Mouse (Mus musculus): Measurements from ENCODE around the gene Gm6309.
"Not testable (repeated sequence)": the region's sequence is repeated elsewhere in the genome, so short reads cannot be mapped to it uniquely, and the experiment has no call there.

Gm6309 gene

GRCm38 (mm10) chr5:146170621-146171020 lies at the start of gene Gm6309:
Gene Gm6309 (minus strand): TSS chr5:146170721.
- DNase-seq (ENCODE audit: low spot score) = not testable (repeated sequence)

- no peak for DNase-seq (ENCODE audit: low spot score)
Observed at GRCm38 (mm10) chr5:146205537-146205936, 35.0 kb upstream of the Gm6309 start.

- no peak for DNase-seq (ENCODE audit: low spot score)
Observed at GRCm38 (mm10) chr5:146203921-146204320, 33.4 kb upstream of the Gm6309 start.

GRCm38 (mm10) chr5:146200580-146200979 lies 30.1 kb upstream of the Gm6309 start:
- DNase-seq (ENCODE audit: low spot score) = no peak

GRCm38 (mm10) chr5:146199540-146199939 lies 29.0 kb upstream of the Gm6309 start:
- DNase-seq (ENCODE audit: low spot score) = no peak

- no peak for DNase-seq (ENCODE audit: low spot score)
Observed at GRCm38 (mm10) chr5:146199073-146199472, 28.6 kb upstream of the Gm6309 start.

GRCm38 (mm10) chr5:146193360-146193759 lies 22.8 kb upstream of the Gm6309 start:
- DNase-seq (ENCODE audit: low spot score) = no peak

GRCm38 (mm10) chr5:146190501-146191269 lies 20.2 kb upstream of the Gm6309 start:
- DNase-seq (ENCODE audit: low spot score) = no peak

GRCm38 (mm10) chr5:146190093-146190492 lies 19.6 kb upstream of the Gm6309 start:
- DNase-seq (ENCODE audit: low spot score) = no peak

- DNase-seq (ENCODE audit: low spot score) = no peak
Observed at GRCm38 (mm10) chr5:146188712-146189111, 18.2 kb upstream of the Gm6309 start.

GRCm38 (mm10) chr5:146188144-146188543 lies 17.6 kb upstream of the Gm6309 start:
- no peak for DNase-seq (ENCODE audit: low spot score)

GRCm38 (mm10) chr5:146187441-146187840 lies 16.9 kb upstream of the Gm6309 start:
- DNase-seq (ENCODE audit: low spot score) = peak; percentile 69

GRCm38 (mm10) chr5:146185204-146185603 lies 14.7 kb upstream of the Gm6309 start, which contains the start of gene 1700001J03Rik:
Gene 1700001J03Rik (minus strand): TSS chr5:146185304.
- DNase-seq (ENCODE audit: low spot score) = not testable (repeated sequence)

GRCm38 (mm10) chr5:146172744-146173143 lies 2.2 kb upstream of the Gm6309 start:
- peak; percentile 10 for DNase-seq (ENCODE audit: low spot score)

GRCm38 (mm10) chr5:146160439-146160838 lies 10.1 kb downstream of the Gm6309 start, which contains the start of gene Gm5565:
Gene Gm5565 (minus strand): TSS chr5:146160539.
- not testable (repeated sequence) for DNase-seq (ENCODE audit: low spot score)

- not testable (repeated sequence) for DNase-seq (ENCODE audit: low spot score)
Observed at GRCm38 (mm10) chr5:146158326-146158725, 12.2 kb downstream of the Gm6309 start.

- DNase-seq (ENCODE audit: low spot score) = no peak
Observed at GRCm38 (mm10) chr5:146150454-146150853, 20.1 kb downstream of the Gm6309 start.

GRCm38 (mm10) chr5:146147903-146148302 lies 22.6 kb downstream of the Gm6309 start:
- no peak for DNase-seq (ENCODE audit: low spot score)
